Mouse (Mus musculus): ENCODE measurements around the gene Pth1r.
"Not testable (repeated sequence)": the region's sequence is repeated elsewhere in the genome, so short reads cannot be mapped to it uniquely, and the experiment has no call there.

Gene Pth1r

DNA sequence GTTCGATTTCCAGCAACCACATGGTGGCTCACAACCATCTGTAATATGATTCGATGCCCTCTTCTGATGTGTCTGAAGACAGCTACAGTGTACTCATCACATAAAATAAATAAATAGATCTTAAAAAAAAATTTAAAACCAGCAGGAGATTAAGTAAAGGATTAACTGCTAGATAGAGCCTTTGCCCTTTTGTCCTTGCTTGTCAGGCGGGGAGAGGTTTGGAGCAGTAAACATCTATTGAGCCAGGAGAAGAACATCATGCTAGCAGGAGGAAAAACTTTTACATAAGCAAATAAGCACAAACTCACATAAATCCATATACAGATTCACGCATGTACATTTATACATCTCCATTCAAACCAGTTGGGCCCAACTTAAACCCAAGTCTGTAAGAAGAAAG, 34.4 kb downstream of the Pth1r start:
- DNase-seq, result no peak

GRCm38 (mm10) chr9:110711996-110712395, 34.9 kb downstream of the Pth1r start:
- no peak for DNase-seq

GRCm38 (mm10) chr9:110711532-110711931, 35.4 kb downstream of the Pth1r start:
- no peak for DNase-seq

DNA sequence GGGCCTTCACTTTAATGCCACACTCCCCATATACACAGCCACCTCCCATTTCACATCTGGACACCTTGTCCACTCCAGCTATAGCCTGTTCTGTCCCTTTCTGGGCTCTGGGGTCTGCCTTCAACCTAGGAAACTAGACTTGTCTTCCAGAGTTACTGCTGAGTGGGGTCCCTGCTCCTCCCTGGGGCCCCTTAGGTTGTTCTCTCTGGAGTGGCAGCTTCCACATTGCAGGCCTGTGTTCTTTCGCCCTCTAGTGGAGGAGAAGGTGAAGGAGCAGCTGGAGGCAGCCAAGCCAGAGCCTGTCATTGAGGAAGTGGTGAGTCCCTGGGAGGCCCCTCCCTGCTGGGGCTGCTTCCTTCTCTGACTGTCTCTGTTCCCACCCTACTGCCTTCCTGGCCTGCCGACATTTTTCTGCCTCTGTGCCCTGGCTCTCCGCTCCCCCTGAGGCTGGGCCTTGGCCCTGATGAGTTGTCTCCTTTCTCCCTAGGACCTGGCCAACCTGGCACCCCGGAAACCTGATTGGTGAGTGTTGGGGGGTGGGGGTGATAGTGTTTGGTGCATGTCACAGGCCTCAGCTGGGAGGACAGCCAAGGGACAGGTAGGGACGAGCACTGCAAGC, 37.2 kb downstream of the Pth1r start:
- DNase-seq, result peak; percentile 83 to 85

DNA sequence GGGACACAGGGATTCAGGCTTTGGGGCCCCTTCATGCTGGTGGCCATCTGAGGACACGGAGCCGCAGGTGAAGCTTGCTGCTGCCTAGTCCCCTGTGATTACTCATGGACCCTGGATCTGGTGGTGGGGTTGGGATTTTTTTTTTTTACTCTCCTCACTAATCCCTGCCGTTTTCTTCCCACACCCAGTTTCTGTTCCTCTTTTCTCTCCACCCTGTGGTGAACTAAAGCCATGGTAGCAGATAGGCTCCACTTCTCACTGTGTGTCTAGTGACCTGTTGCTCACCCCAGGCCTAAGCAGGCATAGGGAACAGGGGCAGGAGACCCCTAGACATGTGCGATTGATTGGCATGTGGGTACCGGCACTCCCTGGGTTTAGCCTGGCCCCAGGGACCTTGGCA, 40.2 kb downstream of the Pth1r start:
- no peak for DNase-seq

DNA sequence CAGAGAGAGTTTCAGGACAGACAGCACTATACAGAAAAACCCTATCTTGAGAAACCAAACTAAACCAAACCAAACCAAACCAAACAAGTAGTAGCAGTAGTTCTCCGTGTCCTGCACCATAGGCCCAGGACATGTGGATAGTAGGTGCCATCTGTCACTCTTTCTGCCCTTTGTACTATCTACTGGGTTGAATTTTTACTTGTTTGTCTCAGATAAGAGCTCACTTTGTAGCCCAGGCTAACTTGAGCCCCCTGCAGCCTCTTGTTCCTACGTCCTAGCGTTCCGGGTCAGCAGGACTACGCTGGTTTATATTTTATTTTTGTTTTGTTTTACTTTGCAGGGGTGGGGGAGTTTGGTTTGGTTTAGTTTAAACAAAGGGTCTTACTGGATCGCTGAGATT, 43.0 kb downstream of the Pth1r start:
- DNase-seq, result no peak

- peak in 1 of 2 experiments; percentile 40 for DNase-seq
Observed at GRCm38 (mm10) chr9:110702848-110703247, 44.1 kb downstream of the Pth1r start.

DNA sequence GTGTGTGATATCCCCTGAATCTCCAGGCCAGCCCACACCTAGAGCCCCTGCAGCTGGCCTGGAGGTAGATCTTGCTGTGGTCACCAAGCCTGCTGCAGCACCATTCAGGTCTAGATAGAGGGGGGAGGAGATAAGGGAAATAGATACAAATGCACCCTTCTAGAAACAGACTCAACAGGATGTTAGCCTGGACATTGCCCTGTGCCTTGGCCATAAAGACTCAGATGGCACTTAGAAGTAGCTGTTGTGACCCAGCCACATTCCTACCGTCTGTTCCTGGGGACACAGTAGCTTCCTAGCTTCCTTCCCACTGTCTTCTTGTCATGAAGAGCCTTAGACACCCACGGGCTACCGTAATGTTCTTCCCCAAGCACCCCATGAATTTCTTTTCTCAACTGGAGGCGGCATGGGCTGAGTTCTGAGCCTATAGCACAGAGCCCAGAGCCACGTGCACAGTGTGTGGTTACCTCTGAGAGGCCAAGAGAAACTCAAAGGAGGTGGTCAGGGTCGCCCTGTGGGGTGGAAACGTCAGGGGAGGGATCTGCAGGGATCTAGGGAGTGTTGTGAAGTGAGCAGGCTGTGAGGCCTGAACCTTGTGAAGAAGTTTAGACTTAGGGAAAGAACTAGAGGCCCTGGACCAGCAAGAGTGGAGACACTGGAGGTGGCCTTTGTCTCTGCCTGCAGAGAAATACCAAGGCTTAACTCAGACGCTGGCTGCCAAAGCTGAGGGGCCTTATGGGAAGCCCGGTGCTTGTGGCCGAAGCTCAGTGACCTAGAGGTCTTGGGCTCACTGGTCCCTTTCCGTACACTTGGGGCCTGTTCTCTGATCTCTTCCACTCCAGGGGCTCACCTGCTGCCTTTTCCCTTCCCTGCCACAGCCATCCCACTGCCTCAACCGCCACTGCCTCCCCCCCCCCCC, 45.6 kb downstream of the Pth1r start:
- DNase-seq, result no peak

DNA sequence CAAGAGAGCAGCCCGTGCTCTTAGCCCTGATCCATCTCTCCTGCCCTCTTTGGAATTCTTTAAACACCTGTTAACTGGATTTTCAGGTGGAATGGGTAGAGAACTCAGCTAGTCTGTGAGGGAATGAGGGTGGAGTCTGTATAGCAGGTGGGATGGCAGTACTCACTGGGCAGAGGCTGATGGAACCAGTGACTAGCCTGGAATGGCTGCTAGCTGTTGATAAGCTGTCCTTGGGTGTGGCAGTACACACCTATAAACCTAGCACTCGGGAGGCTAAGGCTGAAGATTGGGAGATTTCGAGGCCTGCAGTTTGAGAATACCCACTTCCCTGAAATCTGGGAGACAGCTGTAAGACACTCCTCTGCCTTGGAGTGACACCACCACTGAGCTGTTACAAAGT, 47.4 kb downstream of the Pth1r start:
- no peak for DNase-seq

DNA sequence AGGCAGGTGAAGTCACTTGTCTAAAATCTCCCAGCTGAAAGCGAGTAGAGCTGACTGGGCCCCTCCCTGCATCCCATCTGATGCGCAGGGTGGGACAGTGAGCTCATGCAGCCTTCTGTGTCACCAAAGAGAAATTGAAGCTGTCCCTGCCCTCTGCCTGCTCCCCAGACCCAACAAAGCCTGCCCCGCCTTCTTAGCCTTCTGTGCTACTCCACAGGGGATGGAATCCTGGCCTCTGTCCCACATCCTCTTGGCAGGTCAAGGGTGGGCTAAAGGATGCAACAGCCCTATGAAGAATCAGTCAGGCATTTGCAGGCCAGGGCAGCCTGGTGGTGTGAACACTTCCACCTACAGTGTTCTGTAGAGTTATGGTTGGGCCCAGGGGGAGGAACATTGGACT, 49.5 kb downstream of the Pth1r start:
- DNase-seq, result peak; percentile 64 to 73

DNA sequence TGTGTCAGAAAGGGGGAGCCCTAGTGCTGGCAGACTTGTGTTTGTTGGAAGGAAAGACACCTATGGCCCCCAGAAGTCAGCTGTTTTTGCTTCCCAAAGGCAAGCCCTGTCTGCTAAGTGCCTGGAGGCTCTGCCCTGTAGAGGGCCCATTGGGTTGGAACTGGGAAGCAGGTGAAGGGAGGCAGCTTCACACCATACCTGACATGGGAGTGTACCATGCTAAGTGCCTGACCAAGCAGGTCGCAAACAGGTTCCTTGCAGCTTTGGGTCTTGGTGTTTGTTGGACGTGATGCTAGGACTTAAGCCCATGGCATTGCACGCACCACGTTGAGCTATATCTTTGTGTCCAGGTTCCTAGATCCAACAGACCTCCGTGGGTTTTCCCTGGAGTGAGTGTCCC, 50.5 kb downstream of the Pth1r start:
- no peak for DNase-seq

- no peak for DNase-seq
Observed at GRCm38 (mm10) chr9:110695165-110695755, 51.7 kb downstream of the Pth1r start.

DNA sequence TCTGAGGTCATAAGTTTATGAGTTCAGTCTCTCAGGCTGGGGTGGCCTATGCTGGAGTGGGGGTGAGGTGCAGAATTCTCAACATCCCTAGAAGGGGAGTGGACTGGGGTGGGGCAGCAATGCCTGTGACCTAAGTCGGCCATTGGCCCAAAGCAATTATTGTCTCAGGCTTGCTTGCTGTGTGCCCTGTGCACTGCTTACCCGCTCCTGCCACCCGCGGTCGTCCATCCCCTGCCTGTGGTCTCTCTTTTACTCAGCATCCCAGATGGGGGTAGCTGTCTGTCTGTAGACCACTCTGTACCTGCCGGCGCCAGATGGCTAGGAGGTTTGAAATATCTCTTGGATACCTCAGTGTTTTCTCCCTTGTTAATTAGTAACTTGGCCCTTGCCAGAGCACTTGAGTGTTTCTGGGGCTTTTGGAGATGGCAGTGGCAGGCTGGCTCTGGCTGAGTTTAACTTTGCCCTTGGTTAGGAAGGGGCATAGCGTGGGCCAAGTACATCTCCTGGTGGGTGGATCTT, 57.6 kb downstream of the Pth1r start:
- peak in 1 of 2 experiments; percentile 45 for DNase-seq

DNA sequence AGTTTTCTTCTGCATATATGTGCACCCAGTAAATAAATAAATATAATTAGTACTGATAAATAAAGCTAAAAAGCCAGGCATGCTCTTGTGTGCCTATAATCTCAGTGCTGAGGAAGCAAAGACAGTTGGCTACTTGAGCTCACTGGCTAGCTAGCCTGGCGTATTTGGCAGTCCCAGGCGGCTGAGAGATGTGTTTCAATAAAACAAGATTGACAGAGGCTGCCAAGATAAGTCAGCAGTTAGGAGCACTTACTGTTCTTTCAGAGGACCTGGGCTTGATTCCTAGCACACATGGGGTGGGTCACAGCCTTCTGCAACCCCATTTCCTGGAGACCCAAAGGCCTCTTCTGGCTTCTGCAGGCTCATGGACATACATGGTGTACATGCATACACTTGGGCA, 59.1 kb downstream of the Pth1r start:
- no peak for DNase-seq

DNA sequence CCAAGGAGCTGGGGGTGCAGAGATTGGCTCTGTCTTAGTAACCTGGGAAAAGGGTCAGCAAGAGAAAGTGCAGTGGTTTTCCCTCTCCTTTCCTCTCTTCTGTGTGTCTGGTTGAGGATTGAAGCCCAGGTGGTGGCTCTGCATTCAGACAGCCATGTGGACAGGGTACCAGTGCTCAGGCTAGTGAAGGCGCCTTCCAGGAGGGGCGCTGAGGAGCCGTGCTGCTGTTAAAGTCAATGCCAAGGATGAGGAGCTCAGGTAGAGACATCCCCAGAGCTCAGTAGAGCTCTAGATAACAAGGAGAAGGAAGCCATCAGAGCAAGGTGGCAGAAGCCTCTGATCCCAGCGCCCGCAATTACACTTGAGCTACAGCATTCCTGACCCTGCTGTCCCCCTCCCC, 59.9 kb downstream of the Pth1r start:
- peak; percentile 52 to 62 for DNase-seq

DNA sequence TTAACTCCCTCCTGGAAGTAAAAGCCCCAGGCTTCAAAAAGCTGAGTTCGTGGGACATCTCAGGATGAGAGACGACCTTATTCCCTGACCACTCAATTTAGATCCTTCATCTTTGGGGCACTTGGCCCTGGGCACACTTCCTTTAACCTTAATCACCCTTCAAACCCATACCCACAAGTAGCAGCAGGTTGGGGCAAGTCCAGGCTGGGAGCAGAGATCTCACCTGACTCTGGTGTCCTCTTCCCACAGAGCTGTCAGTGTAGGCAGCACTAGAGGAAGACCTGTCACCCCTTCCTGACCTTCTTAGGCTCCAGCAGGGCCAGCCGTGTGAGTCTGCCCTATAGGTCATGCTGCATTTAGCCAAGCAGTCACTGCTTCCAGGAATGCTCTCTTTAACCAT, 60.5 kb downstream of the Pth1r start:
- no peak for DNase-seq

DNA sequence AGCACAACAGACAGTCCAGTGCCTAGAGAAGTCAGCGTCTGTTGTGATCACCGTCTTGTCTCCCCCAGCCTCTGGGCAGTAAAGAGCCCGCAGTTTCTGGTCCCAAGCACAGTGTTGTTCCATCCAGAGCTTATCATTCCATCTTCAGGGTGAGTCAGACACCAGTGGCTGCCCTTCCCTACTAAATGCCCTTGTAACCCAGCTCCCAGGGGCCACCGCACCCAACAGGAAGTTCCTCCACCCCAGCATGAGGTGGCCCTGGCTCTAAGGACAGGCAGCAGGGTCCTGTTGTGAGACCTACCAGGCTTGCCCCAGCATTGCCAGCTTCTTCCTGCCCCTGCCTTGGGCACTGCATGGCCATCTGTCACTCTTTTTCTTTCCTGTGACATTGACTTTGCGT, 61.4 kb downstream of the Pth1r start:
- peak; percentile 45 to 56 for DNase-seq

GRCm38 (mm10) chr9:110685187-110685586, 61.8 kb downstream of the Pth1r start:
- peak; percentile 39 to 44 for DNase-seq

DNA sequence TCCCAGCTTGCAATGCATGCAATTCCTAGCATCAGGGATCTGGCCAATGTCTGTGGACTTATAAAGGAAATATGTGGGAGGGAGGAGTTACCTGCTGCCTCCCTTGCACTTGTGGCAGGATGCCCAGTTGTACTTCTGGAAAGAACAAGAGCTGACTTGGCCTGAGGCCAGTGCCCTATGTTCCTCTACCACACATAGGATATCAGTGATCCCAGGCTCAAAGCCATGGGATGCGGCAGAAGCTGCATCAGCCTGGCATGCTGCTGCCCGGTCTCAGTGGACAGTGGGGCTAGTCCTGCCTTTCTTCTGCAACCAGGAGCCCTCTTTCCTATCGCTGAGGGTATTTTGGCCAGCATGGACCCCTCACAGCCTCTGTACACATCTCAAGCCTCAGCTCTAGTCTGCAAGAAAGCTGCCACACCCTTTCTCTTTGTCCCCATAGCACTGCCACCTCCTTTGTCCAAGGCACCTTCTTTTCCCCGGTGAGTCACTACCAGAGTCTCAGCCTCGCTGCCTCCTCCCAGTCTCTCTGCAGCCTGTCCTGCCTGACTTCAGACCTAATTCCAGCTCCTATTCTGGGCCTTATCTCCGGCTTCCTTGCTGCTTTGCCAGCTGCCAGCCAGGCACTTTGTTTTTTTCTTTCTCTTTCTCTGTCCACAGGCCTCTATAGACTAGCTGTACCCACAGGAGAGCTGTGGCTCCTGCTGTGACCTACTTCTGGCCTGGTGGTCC, 62.7 kb downstream of the Pth1r start:
- DNase-seq, result peak; percentile 90 to 93

DNA sequence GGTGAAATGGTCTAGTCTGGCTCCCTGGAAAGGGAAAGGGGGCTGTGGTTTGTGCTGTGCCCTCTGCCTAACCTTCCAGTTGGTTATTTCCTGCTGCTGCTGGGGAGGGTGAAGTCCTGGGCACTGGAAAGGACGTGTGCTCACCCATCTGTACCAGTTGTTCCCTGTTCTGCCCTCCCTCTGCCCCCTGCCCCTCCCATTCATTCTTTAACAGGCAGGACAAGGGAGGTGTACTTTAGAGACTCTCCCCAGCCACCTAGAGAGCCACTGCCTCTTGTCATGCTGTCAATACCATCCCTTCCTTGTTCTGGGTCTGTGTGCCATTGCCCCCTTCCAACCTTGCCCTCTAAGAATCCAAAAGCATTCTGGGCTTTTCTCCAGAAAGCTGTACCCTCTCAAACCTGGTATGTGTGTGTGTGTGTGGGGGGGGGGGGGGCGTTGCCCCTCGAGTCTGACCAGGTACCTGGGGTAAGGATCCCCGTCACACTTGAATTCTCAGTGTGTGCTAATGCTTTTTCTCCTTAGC, 63.3 kb downstream of the Pth1r start:
- DNase-seq, result peak in 1 of 2 experiments; percentile 52

DNA sequence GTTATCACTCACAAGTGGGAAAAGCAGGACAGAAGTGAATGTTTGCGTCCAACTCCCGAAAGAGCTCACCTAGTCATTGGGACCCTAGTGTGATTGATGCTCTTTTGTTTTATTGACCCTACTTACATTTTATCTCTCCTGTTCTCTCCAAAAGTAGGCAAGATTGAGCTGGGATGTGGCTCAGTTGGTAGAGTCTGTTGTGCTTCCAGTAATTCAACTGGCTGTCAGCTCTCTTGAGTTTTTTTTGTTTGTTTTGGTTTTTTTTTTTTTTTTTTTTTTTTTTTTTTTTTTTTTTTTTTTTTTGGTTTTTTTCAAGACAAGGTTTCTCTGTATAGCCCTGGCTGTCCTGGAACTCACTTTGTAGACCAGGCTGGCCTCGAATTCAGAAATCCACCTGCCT, 64.2 kb downstream of the Pth1r start:
- not testable (repeated sequence) for DNase-seq

DNA sequence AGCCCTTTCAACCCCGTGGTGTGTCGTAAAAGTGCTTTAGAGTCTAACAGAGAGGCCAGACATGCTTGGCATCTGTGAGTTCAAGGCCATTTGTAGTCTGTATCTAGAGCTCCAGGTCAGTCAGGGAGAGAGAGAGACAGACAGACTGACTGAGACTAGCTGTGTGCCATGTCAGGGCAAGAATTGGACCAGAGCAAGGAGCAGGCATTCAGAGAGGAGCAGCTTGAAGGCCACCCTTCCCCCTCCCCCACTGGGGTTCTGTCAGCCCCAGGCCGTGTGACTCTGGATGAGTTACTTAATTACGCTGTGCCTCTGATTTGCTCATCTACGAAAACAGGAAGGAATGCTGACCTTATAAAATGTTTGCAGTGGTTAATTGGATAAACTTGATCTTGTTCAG, 64.7 kb downstream of the Pth1r start:
- peak; percentile 75 to 77 for DNase-seq

GRCm38 (mm10) chr9:110681817-110682216, 65.1 kb downstream of the Pth1r start:
- peak; percentile 67 to 77 for DNase-seq
